Mouse (Mus musculus) 416B (cell line): ENCODE measurements at regions not wholly inside any gene's neighbourhood (a gene's known extent, or its start where the extent isn't known, plus 50 kb on each side); places are given as distances from the start of the nearest gene placed in this dataset.

ENCODE experiments used
- DNase-seq: peaks from one replicate; pipeline ENCODE4 v3.0.0; 2011; ENCODE audit warnings: low read depth

- DNase-seq = no peak
These were observed 217.7 kb downstream of the Lrfn2 start for GRCm38 (mm10) chr17:49149896-49150295.

GRCm38 (mm10) chr17:49150971-49151422, 218.8 kb downstream of the Lrfn2 start:
- no peak for DNase-seq

- no peak for DNase-seq
These were observed 221.8 kb downstream of the Lrfn2 start for GRCm38 (mm10) chr17:49153994-49154393.

DNA sequence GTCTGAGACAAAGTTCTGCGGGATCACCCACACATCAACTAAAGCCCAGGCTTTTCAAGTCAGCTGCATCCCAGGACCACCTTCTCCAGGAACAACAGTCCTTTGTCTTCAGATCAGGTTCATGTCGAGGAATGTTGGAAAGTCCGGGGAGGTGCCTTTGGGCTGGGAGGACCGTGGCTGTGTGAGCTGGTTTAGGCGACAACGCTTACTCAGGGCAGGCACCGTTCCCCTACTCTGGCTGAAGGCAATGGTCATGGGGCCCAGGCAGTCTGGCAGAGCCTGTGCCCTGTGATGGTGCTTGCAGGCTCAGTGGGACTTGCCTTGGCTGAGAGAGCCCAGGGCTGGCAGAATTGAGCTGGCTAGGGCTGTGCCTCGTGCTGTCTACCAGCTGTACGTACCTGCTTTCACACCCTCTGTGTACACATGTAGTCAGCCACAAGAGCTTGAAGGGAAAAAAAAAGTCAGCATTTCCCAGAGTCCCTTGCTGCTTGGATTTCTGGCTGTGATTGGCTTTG, 222.9 kb downstream of the Lrfn2 start:
- DNase-seq = no peak

DNA sequence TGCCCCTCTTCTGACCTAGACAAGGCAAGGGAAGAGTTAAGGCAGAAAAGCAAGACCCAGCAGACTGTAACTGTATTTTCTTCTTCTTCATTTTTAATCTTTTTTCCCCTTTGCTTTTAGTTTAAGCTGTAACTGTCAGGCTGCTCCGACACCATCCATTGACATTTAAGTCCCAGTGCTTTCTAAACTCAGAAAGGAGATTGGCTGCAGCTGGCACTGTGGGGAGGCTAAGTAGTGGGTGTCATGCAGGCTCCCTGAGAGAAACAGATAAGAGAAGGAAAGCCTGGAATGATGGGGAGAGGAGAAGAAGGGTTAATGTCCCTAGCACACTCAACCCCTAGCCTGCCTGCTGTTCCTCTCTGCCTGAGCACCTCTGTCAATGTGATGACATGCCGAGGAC, 225.4 kb downstream of the Lrfn2 start:
- no peak for DNase-seq

GRCm38 (mm10) chr17:49171252-49172047, 239.3 kb downstream of the Lrfn2 start:
- no peak for DNase-seq

DNA sequence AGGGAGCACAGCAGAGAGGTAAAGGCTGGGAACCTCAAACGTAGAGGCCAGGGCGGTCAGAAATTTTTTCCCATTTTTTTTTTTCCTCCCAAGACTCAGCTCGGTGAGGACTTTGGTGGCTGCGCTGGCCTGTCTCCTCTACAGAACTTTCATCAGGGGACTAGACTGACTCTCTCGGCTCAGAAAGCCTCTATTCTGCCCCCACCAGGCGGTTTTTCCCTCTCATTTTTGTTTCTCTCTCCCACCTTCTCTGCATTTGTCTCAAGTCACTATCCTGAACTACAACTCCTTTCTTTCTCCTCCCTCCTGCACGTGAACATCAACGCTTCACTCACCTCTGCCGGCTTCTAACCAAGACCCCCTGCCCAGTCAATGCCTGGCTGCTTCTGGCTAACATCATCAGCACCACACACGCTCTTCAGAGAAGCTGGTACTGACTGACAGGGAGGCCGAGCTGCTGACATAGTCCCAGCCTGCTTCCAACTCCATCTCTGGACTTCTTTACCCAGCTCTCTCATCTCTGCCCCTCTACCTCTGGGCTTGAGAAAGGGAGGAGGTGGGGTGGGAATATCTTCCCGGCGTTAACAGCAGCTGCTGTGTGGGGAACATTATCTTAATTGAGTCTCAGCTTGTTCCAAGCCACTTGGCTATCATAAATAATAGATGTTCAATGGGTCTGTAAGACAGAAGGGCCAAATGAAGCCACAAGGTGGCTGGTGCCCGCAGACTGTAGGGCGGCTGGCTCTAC, 240.0 kb downstream of the Lrfn2 start:
- no peak for DNase-seq

DNA sequence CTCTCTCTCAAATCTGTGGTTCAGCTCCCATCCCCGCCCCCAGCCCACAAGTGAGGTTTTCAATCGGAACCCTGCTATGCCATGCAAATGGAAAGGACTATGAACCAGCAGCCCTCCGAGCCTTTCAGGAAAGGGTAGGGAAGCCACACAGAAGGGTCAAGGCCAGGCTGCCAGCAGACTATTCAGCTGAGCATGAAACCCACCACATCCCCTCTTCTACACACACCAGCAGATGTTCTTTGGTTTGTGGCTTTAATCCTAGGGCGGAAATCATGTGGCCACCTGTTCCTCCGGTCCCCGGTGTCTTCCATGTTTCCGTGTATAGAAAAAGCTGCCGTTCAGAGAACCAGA, 240.6 kb downstream of the Lrfn2 start:
- DNase-seq = no peak

DNA sequence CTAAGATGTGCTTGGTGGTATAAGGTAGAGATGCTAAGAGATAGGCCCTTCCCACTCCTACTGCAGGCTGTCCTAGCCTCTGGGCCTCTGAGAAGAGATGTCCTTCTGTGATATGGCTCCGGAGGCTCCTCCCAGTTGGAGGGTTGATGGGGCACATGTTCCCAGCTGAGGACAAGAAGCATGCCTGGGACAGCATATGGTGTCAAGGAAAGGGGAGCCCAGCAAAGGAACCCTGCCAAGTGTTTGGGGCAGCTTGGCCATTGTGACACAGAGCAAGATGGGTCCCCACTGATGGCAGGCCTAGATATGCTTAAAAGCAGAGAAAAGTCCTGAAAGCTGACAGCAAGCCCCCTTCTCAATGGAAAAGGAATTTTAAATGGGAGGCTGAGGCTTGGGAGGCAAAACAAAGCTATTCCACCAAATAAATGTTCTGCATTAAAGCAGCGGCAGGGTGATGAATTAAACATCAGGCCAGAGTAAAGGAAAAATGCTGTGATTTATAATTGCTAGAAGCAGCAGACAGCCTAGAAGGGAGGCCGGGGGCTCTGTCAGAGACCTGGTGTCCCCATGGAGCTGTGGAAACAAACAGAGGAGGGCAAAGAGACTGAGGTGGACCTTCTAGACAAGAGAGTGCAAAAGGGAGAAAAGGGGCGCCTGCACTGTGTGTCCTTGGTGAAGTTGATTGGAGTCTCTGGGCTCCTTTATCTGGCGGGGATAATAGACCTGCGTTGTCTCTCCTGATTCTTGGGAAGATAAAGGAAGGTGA, 246.0 kb downstream of the Lrfn2 start:
- no peak for DNase-seq

- DNase-seq = no peak
These were observed 245.7 kb upstream of the Mocs1 start for GRCm38 (mm10) chr17:49182485-49182884.

- DNase-seq = no peak
These were observed 244.2 kb upstream of the Mocs1 start for GRCm38 (mm10) chr17:49183917-49184316.

DNA sequence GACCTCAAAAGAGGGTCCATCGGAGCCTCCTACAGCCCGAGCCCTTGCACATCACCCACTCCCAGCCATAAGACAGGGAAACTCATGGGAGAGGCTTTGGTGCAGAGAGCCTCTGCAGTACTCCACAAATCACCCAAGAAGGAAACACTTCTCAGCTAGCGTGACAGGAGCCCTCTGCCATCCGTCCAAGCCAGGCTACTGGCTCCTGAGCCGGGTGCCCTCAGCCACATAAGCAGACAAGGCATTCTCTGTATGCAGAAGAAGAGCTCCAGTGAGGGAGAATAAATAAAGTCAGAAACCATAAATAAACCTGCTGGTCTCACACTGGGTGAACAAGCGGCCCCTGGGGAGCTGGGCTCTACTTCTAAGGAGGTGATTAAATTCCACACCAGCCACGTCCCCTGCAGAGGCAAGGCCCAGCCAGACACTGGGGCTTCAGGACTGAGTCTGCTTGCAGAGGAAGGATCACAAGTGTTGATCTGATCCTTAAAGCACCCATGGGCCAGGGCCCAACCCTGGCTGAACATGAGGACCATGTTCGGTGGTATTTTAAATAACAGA, 243.0 kb upstream of the Mocs1 start:
- no peak for DNase-seq

GRCm38 (mm10) chr17:49189765-49190164, 238.4 kb upstream of the Mocs1 start:
- no peak for DNase-seq

DNA sequence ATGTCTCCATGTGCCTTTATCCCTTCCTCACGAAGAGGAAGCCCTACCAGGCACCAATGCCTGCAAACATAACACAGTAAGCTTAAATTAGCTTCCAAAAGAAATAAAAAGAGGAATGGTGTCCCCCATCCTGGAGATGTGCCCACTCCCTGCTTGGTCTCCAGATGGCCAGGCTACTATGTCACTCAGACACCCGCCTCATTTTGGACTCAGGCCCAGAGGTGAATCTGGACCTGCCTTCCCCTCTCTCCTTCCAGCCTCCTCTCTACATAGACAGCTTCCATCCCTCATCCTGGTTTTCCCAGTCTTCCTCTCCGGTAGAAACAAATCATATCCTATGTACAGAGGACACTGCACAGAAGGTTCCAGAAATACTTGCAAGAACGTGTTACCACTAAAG, 237.8 kb upstream of the Mocs1 start:
- DNase-seq = no peak

DNA sequence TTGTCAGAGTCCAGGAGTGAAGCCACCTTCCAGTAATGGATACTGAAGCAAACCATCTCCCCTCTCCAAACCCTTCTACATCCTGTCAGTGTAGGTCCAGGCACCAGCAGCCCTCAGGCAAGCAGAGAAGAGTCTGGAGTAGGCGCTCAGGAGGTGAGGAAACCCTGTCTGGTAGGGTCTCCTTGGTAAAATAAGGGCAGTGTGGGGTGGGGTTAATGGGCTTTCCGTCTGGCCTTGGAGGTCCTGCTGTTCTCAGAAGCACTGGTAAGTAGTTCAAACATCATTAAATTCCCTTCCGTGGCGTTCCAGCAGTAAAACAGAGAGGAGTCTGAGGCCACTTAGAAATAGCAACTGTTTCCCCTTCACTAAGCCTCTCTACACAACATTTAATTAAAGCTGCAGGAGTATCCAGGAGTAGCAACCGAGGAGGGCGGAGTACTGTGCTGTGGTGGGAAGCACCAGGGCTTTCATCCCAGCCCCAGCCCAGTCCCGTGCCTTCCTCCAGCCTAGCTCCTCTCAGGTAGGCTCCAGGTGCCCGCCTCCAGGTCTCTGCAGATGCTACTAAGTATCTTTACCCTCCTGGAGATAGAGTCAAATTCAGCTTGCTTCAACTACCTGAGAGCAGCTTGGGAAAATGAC, 232.0 kb upstream of the Mocs1 start:
- DNase-seq = no peak

- DNase-seq = no peak
These were observed 226.7 kb upstream of the Mocs1 start for GRCm38 (mm10) chr17:49201495-49201894.

DNA sequence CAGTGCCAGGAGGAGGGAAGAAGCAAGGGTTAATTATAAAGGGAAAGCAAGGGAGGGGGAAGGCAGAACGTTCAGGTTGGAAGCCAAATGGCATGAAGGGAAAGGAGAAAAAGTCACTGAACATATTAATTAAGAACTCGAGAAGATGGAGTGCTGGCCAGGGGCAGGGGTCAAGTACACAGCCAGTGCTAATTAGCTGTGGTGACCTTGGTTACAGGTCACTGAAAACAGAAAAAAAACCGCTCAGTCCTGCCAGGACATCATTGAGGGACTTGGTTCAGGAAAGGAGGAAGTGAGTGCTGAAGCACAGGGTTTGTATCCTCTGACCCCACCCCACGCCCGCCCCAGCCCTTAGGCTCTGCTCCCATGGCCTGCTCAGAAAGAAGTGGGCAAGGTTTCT, 223.1 kb upstream of the Mocs1 start:
- DNase-seq = no peak

GRCm38 (mm10) chr17:49205564-49205963, 222.6 kb upstream of the Mocs1 start:
- no peak for DNase-seq

- DNase-seq = no peak
These were observed 221.5 kb upstream of the Mocs1 start for GRCm38 (mm10) chr17:49206708-49207107.

DNA sequence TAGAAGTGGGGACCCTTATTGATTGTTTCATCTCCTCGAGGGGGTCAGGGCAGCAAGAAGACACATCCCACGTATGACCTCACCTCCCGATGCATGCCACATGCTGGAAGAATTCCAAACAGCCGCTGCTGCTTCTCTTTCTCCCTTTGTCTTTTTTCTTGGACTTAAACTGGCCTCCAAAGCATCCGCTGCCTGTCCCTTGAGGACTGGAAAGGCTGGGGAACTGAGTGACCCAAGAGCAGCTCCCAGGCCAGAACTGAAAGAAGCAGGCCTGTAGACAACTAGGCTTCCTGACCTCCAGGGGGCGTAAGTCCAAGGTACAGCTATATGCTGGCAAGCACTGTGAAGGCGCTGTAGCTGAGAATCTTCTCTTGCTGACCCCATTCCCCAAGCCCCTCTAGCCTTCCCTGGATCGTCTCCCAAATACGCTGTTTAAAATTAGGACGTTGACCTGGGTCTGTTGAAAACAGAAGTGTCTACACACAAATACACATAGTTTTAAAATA, 219.8 kb upstream of the Mocs1 start:
- DNase-seq = no peak

DNA sequence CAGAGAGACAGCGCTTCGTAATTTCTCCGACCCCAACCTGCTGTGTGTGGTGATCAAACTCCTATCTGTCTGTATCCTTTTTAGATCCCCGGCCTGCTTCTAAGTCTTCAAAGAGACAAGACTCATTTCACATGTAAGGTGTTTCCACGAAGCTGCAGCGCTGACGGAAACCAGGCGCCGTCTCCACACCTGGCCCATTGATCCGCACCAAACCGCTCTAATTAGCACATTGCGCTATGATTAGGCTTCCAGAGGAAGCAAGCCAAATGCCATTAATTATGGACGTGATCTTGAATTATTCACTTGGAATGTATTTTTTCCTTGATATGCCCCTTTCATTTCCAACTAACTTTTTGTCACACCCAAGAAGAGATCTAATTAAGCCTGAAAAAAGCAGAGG, 215.2 kb upstream of the Mocs1 start:
- DNase-seq = no peak

- no peak for DNase-seq
These were observed 212.9 kb upstream of the Mocs1 start for GRCm38 (mm10) chr17:49215281-49215680.
